ENCODE assay signal across 25 mouse cellular contexts in genomic region chr9:32219400-32219799, GRCm38 (mm10).
A peak's percentile ranks its signal among the peaks of the same experiment; 100 is the strongest.
DNase-seq lines count a peak whose midpoint lies in the region; ATAC-seq and TF ChIP-seq lines count a peak whose summit lies in the region.
"Had no signal": no experiment of that assay in that cellular context is flagged by ENCODE, and none has a peak within 500 bp of the region (broad histone marks: within the 10 kb centered on the region; RNA-seq: fewer than 3 reads in every experiment).

No protein-coding gene starts in this region.

- ATAC-seq in heart, embryonic 12.5 days (ENCODE audit: insufficient number of reproducible peaks, low FRiP score): 0 out of 2 replicates have a peak, but pooled peaks have one; percentile 51
- ATAC-seq in heart, embryonic 14.5 days (ENCODE audit: insufficient number of reproducible peaks, insufficient read depth, low FRiP score, low read depth): 0 out of 2 replicates have a peak, but pooled peaks have one; percentile 54
- ATAC-seq: forebrain, embryonic 13.5 days; hindbrain, postnatal 0 days; intestine, embryonic 16.5 days; liver, embryonic 12.5 days; midbrain, embryonic 15.5 days had no signal

- H3K27ac ChIP-seq in heart, embryonic 12.5 days (ENCODE audit: poor library complexity, severe bottlenecking): no peak overlapping the region
- H3K27ac ChIP-seq in heart, embryonic 14.5 days (replicated peaks in 1 of 2; ENCODE audit: control insufficient read depth in 1 of 2, insufficient read depth in 1 of 2, low read depth in 2 of 2, low read length in 2 of 2): 0 out of 4 replicates have a peak overlapping the region, but pooled peaks of 1 of the 2 experiments have one; percentile 30
- no peak overlapping the region for H3K27ac ChIP-seq in cerebellum, adult 2 months (ENCODE audit: insufficient read depth, low read length)
- H3K27ac ChIP-seq: forebrain, embryonic 13.5 days; hindbrain, postnatal 0 days; limb, embryonic 13.5 days; liver, embryonic 12.5 days; midbrain, embryonic 15.5 days had no signal

- no peak overlapping the region for H3K9ac ChIP-seq in heart, embryonic 12.5 days
- H3K9ac ChIP-seq in heart, embryonic 14.5 days (ENCODE audit: low read length): no peak overlapping the region
- H3K9ac ChIP-seq: forebrain, embryonic 13.5 days; limb, embryonic 13.5 days; liver, embryonic 12.5 days; midbrain, embryonic 15.5 days had no signal

- TF ChIP-seq POLR2A in myocyte (IDR thresholded peaks at IDR 0.05; ENCODE audit: insufficient read length, low read depth): no peak
- no peak for TF ChIP-seq POLR2A in cerebellum, adult 2 months (IDR thresholded peaks at IDR 0.05; ENCODE audit: borderline replicate concordance, insufficient read depth, low read length)

- 47% methylated on average over 4 of the region's 4 CpGs for WGBS in heart, embryonic 12.5 days
- WGBS in heart, embryonic 14.5 days: 37% methylated on average over 4 of the region's 4 CpGs
- WGBS in cerebellum, adult 2 months: 89% methylated on average over 4 of the region's 4 CpGs

- no peak overlapping the region for H3K4me3 ChIP-seq in heart, embryonic 12.5 days
- H3K4me3 ChIP-seq in heart, embryonic 14.5 days (ENCODE audit: control insufficient read depth in 1 of 2, insufficient read depth in 1 of 2, low read depth in 1 of 2, low read length in 2 of 2): no peak overlapping the region
- no peak overlapping the region for H3K4me3 ChIP-seq in myocyte
- H3K4me3 ChIP-seq in cerebellum, adult 2 months (replicated peaks; ENCODE audit: insufficient read depth, low read depth, low read length): no peak overlapping the region
- H3K4me3 ChIP-seq: forebrain, embryonic 13.5 days; limb, embryonic 13.5 days; liver, embryonic 12.5 days; midbrain, embryonic 15.5 days had no signal

- H3K9me3 ChIP-seq in heart, embryonic 12.5 days (replicated peaks): no peaks in the 10 kb centered on the region
- H3K9me3 ChIP-seq in heart, embryonic 14.5 days (ENCODE audit: control insufficient read depth, low read length): no peaks in the 10 kb centered on the region
- H3K9me3 ChIP-seq: forebrain, embryonic 13.5 days; limb, embryonic 13.5 days; liver, embryonic 12.5 days; midbrain, embryonic 15.5 days had no signal

- peak overlapping the region; percentile 21; the same call in 1 of the 2 replicates for H3K4me2 ChIP-seq in heart, embryonic 12.5 days
- H3K4me2 ChIP-seq in heart, embryonic 14.5 days (ENCODE audit: low read length): peak overlapping the region; percentile 22
- peak overlapping the region; percentile 6 for H3K4me2 ChIP-seq in myocyte (ENCODE audit: low read depth)
- H3K4me2 ChIP-seq: forebrain, embryonic 13.5 days; limb, embryonic 13.5 days; liver, embryonic 12.5 days; midbrain, embryonic 15.5 days had no signal

- H3K79me2 ChIP-seq in myocyte (ENCODE audit: control insufficient read depth, insufficient read depth): no peaks in the 10 kb centered on the region

- no peaks in the 10 kb centered on the region for H3K27me3 ChIP-seq in heart, embryonic 12.5 days (replicated peaks)
- no peaks in the 10 kb centered on the region for H3K27me3 ChIP-seq in heart, embryonic 14.5 days (ENCODE audit: control insufficient read depth, insufficient read depth, low read length)
- no peaks in the 10 kb centered on the region for H3K27me3 ChIP-seq in myocyte (ENCODE audit: control insufficient read depth, insufficient read depth, insufficient read length)
- no peaks in the 10 kb centered on the region for H3K27me3 ChIP-seq in cerebellum, adult 2 months (ENCODE audit: control insufficient read depth, insufficient read depth, low read length)
- H3K27me3 ChIP-seq: forebrain, embryonic 13.5 days; limb, embryonic 13.5 days; liver, embryonic 12.5 days; midbrain, embryonic 15.5 days had no signal

- peaks cover 30% of the 10 kb centered on the region for H3K4me1 ChIP-seq in heart, embryonic 12.5 days (replicated peaks)
- peaks cover 14 to 28% of the 10 kb centered on the region in 2 experiments for H3K4me1 ChIP-seq in heart, embryonic 14.5 days (ENCODE audit: control insufficient read depth in 2 of 2, insufficient read depth in 2 of 2, low read length in 2 of 2)
- peaks cover 8% of the 10 kb centered on the region for H3K4me1 ChIP-seq in cerebellum, adult 2 months (ENCODE audit: control insufficient read depth, insufficient read depth, low read length)

- no peak for DNase-seq in heart, postnatal 4 days
- peak; percentile 73 for DNase-seq in brain, adult 2 months (ENCODE audit: low read depth, low spot score)
- DNase-seq in right cerebral cortex, postnatal 25 days: no peak
- DNase-seq in cerebellum, adult 2 months: no peak
- DNase-seq: adrenal gland, postnatal 25 days; cerebellum, adult 11-12 months; cerebellum, postnatal 25 days; embryo, embryonic 11 days; gastrocnemius, postnatal 36 days; kidney, adult 9 months; kidney, postnatal 14 days; layer of hippocampus, postnatal 36 days; lung, adult 18-20 months; lung, postnatal 10 days; right cerebral cortex, postnatal 4 days; thymus, postnatal 14 days had no signal

- no peak overlapping the region for H3ac ChIP-seq in myocyte (ENCODE audit: control insufficient read depth, insufficient read length)

- TF ChIP-seq CTCF in cerebellum, adult 2 months (IDR thresholded peaks at IDR 0.05; ENCODE audit: borderline replicate concordance, insufficient read depth, low read depth, low read length): no peak

- H3K36me3 ChIP-seq in heart, embryonic 12.5 days: no peaks in the 10 kb centered on the region
- no peaks in the 10 kb centered on the region for H3K36me3 ChIP-seq in heart, embryonic 14.5 days (ENCODE audit: control insufficient read depth, insufficient read depth, low read length)
- H3K36me3 ChIP-seq in myocyte (ENCODE audit: control insufficient read depth, insufficient read depth): no peaks in the 10 kb centered on the region
- H3K36me3 ChIP-seq: limb, embryonic 13.5 days; liver, embryonic 12.5 days; midbrain, embryonic 15.5 days had no signal

TF ChIP-seq in myocyte, 11 proteins besides CTCF, POLR2A, EP300 and RAD21:
- TF ChIP-seq POLR2AphosphoS2 (IDR thresholded peaks at IDR 0.05; ENCODE audit: insufficient read length, low read depth): no peak
- no peak for TF ChIP-seq TCF12 (IDR thresholded peaks at IDR 0.05; ENCODE audit: insufficient read depth, poor library complexity, severe bottlenecking)
- TF ChIP-seq SRF (IDR thresholded peaks at IDR 0.05; ENCODE audit: control insufficient read depth, insufficient read length, low read depth): no peak
- TF ChIP-seq MYOG (IDR thresholded peaks at IDR 0.05; ENCODE audit: control insufficient read depth in 1 of 3, insufficient read depth in 1 of 3, insufficient read length in 2 of 3, low read depth in 2 of 3): no peak
- TF ChIP-seq USF1 (IDR thresholded peaks at IDR 0.05; ENCODE audit: low read depth): no peak
- no peak for TF ChIP-seq MAX (IDR thresholded peaks at IDR 0.05; ENCODE audit: low read depth)
- no peak for TF ChIP-seq E2F4 (IDR thresholded peaks at IDR 0.05; ENCODE audit: insufficient read depth)
- TF ChIP-seq CEBPB (IDR thresholded peaks at IDR 0.05; ENCODE audit: insufficient read depth, poor library complexity, severe bottlenecking): no peak
- TF ChIP-seq TCF3 (IDR thresholded peaks at IDR 0.05; ENCODE audit: insufficient read length, low read depth): no peak
- no peak for TF ChIP-seq REST (IDR thresholded peaks at IDR 0.05; ENCODE audit: insufficient read depth, insufficient read length)
- no peak for TF ChIP-seq MYOD1 (IDR thresholded peaks at IDR 0.05; ENCODE audit: control insufficient read depth in 1 of 3, insufficient read length in 2 of 3, low read depth in 2 of 3)
TF ChIP-seq in myocyte: peak in this region for 0.
